Mouse (Mus musculus) stomach, embryonic 15.5 days (tissue): ENCODE results near the gene Capzb. TPM values are rescaled to one million over a fixed set of nuclear protein-coding genes. Genes with fewer than 3 reads are reported as not detected.

Experiments used
- ATAC-seq: fragments of 200-750 bp; cut with Nextera tagmentation; 2 replicates; pipeline ENCODE4 v1.8.0; 2017; ENCODE audit warnings: low read depth, moderate number of reproducible peaks, moderate TSS enrichment; ENCODE audit not compliant: insufficient read depth, low FRiP score
- H3K27ac ChIP-seq: fragments of 300-500 bp; sonication (generic); 2 replicates; pipeline ENCODE4 v1.5.1; 2015; ENCODE audit warnings: mild to moderate bottlenecking, inconsistent platforms
- H3K27me3 ChIP-seq: fragments of 300-500 bp; sonication (generic); replicated peaks from 2 replicates; pipeline ENCODE4 v1.6.1; 2015; ENCODE audit warnings: inconsistent platforms
- H3K36me3 ChIP-seq: fragments of 300-500 bp; sonication (generic); 2 replicates; pipeline ENCODE4 v1.6.1; 2015; ENCODE audit warnings: inconsistent platforms
- H3K4me1 ChIP-seq: fragments of 300-500 bp; sonication (generic); 2 replicates; pipeline ENCODE4 v1.6.1; 2015; ENCODE audit warnings: inconsistent platforms
- H3K4me2 ChIP-seq: fragments of 300-500 bp; sonication (generic); 2 replicates; pipeline ENCODE4 v1.6.1; 2015; ENCODE audit warnings: mild to moderate bottlenecking, inconsistent platforms
- H3K4me3 ChIP-seq: fragments of 300-500 bp; sonication (generic); replicated peaks from 2 replicates; pipeline ENCODE4 v1.5.1; 2015; ENCODE audit warnings: inconsistent platforms
- H3K9ac ChIP-seq: fragments of 300-500 bp; sonication (generic); 2 replicates; pipeline ENCODE4 v1.6.1; 2015; ENCODE audit warnings: inconsistent platforms
- H3K9me3 ChIP-seq: fragments of 300-500 bp; sonication (generic); 2 replicates; pipeline ENCODE4 v1.6.1; 2016; ENCODE audit warnings: inconsistent platforms
- WGBS: fragments of 180-500 bp; shearing (Covaris S2); methylation state at CpG from one replicate; pipeline ENCODE4 v1.1.7; 2015; 5-methylcytosine and 5-hydroxymethylcytosine counted together
- polyA plus RNA-seq: library from polyadenylated mRNA; unstranded; fragments of >200 nt; fragmentation: Nextera tagmentation; extraction: Ambion mirVana; gene quantifications from 2 replicates; pipeline ENCODE4 v1.2.1, GENCODE M21; 2015

The Capzb gene
- 375 and 416 TPM in 2 replicates for polyA plus RNA-seq

DNA sequence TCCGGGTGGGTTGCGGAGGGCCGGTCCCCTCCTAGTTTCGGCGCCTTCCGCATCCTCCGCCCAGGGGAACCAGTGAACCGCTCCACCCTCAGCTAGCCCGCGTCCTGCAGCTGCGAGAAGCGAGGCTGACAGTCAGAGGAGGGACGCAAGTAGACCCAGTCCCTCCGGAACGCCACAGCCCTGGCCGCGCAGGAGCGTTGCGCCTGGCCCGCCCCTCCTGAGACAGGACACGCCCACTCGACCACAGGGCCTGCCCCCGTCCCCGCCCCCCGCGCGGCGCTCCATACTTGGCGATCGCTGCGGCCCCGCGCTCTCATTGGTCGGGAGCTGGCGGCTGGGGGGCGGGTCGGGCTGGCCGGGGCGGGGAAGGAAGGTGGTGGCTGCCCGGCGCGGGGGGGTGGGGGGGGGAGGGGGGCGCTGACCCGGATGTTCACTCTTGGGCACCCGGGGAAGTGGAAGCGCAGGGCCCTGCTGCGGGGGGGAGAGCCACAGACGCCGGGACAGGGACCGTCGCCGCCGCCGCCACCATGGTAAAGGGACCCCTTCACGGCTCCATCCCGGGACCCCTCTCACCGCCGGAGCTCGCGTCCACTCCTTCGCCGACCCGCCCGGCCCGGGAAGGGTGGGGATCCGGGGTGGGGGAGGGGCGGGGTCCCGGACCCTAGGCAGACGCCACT lies at the start of gene Capzb:
Gene Capzb, plus strand, starts transcription at position 401 of the 677 bp plus-strand sequence.
- WGBS = under 1% methylated on average over 51 of the region's 69 CpGs
- H3K27ac ChIP-seq = peak within 1 kb of the TSS; percentile 96
- H3K9ac ChIP-seq = peak within 1 kb of the TSS; percentile 94
- peak within 1 kb of the TSS; percentile 78 for H3K4me2 ChIP-seq
- H3K4me1 ChIP-seq = peaks cover 50% of the 10 kb centered on the region
- peak within 1 kb of the TSS; percentile 96 for H3K4me3 ChIP-seq
- peak; percentile 98 for ATAC-seq
- no peaks in the 10 kb centered on the region for H3K36me3 ChIP-seq
- H3K27me3 ChIP-seq = no peaks in the 10 kb centered on the region
- no peaks in the 10 kb centered on the region for H3K9me3 ChIP-seq

- Histone ChIP-seq H3K27me3 (no peaks in the 10 kb centered on the region), H3K27ac (no peak overlapping the region), H3K4me1 (no peaks in the 10 kb centered on the region), H3K9ac (no peak overlapping the region), H3K9me3 (0 out of 2 replicates have a peak, but pooled peaks cover 1% of the 10 kb centered on the region), H3K4me2 (peak overlapping the region; percentile 11; the same call in 1 of the 2 replicates), H3K36me3 (no peaks in the 10 kb centered on the region), H3K4me3 (no peak overlapping the region)
- ATAC-seq = no peak
- WGBS = 43% methylated on average over 9 of the region's 9 CpGs
These were observed 49.7 kb upstream of the Capzb start for GRCm38 (mm10) chr4:139142985-139143384.

- Histone ChIP-seq H3K4me3 (no peak overlapping the region), H3K27ac (no peak overlapping the region), H3K9me3 (0 out of 2 replicates have a peak, but pooled peaks cover 5% of the 10 kb centered on the region), H3K9ac (no peak overlapping the region), H3K4me2 (no peak overlapping the region), H3K27me3 (no peaks in the 10 kb centered on the region), H3K36me3 (no peaks in the 10 kb centered on the region), H3K4me1 (no peaks in the 10 kb centered on the region)
- 94% methylated on average over 4 of the region's 4 CpGs for WGBS
- no peak for ATAC-seq
These were observed 48.1 kb upstream of the Capzb start for GRCm38 (mm10) chr4:139144577-139144976.

DNA sequence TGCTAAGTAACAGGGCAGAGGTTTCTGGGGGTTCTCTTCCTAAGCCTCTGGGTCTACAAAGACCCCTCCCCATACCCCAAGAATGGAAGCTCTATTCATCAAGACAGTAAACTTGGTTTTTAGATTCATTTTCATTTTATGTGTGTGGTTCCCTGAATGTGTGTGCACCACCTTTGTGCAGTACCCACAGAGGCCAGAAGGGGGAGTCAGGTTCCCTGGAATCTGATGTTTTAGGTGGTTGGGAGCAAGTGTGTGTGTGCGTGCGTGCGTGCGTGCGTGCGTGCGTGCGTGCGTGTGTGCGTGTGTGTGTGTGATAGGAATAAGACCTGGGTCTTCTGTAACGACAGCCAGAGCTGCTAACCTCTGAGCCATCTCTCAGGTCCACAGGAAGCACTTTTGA lies 47.5 kb upstream of the Capzb start:
- Histone ChIP-seq H3K9me3 (0 out of 2 replicates have a peak, but pooled peaks cover 5% of the 10 kb centered on the region), H3K9ac (no peak overlapping the region), H3K27me3 (no peaks in the 10 kb centered on the region), H3K4me2 (no peak overlapping the region), H3K4me3 (no peak overlapping the region), H3K4me1 (no peaks in the 10 kb centered on the region), H3K36me3 (no peaks in the 10 kb centered on the region), H3K27ac (no peak overlapping the region)
- 93% methylated on average over 11 of the region's 11 CpGs for WGBS
- ATAC-seq = no peak

- Histone ChIP-seq H3K27ac (no peak overlapping the region), H3K9ac (no peak overlapping the region), H3K27me3 (no peaks in the 10 kb centered on the region), H3K4me3 (no peak overlapping the region), H3K4me2 (no peak overlapping the region), H3K9me3 (0 out of 2 replicates have a peak, but pooled peaks cover 5% of the 10 kb centered on the region), H3K4me1 (no peaks in the 10 kb centered on the region), H3K36me3 (no peaks in the 10 kb centered on the region)
- no peak for ATAC-seq
- 74% methylated on average over 5 of the region's 5 CpGs for WGBS
These were observed 45.9 kb upstream of the Capzb start for GRCm38 (mm10) chr4:139146760-139147159.

- H3K36me3 ChIP-seq = no peaks in the 10 kb centered on the region
- no peak overlapping the region for H3K4me3 ChIP-seq
- no peak overlapping the region for H3K4me2 ChIP-seq
- 0 out of 2 replicates have a peak, but pooled peaks cover 5% of the 10 kb centered on the region for H3K9me3 ChIP-seq
- H3K9ac ChIP-seq = no peak overlapping the region
- no peak for ATAC-seq
- 70% methylated on average over 6 of the region's 6 CpGs for WGBS
- H3K27ac ChIP-seq = no peak overlapping the region
- no peaks in the 10 kb centered on the region for H3K4me1 ChIP-seq
- H3K27me3 ChIP-seq = no peaks in the 10 kb centered on the region
These were observed 41.3 kb upstream of the Capzb start for GRCm38 (mm10) chr4:139151370-139151769.

DNA sequence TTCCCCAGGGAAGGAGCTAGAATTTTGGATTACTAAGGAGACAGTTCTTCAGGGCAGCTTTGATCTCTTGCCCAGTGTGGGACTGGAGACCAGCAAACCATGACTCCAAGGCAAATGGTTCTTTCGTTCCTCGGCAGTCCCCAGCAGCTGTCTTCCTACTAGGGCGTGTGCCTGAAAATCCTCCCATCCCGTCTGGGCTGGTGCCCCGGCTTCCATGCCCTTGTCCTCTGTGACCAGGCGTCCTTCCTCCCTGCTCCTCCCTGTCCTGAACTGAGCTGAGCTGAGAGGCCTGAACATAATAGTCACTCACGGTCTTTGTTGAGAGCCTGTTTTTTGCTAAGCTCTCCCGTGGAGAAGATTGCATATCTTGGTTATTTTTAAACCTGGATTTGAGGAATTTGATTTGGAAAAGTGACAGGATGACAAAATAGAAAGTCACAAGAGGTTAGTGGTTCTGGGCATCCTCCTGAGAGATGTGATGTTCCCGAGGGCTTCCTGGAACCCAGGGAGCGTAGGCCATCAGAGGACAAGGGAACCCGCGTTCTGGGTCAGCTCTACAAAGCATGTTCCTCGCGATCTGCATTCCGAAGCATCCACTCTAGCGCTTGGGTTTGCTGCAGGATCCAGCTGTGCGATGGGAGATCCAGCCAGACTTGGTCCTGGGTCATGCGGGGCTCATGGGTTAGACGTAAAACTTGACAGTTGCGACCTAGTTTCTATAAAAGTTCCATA lies 38.0 kb upstream of the Capzb start:
- no peak overlapping the region for H3K27ac ChIP-seq
- H3K4me2 ChIP-seq = no peak overlapping the region
- H3K36me3 ChIP-seq = no peaks in the 10 kb centered on the region
- no peak overlapping the region for H3K9ac ChIP-seq
- no peaks in the 10 kb centered on the region for H3K9me3 ChIP-seq
- no peak overlapping the region for H3K4me3 ChIP-seq
- no peaks in the 10 kb centered on the region for H3K4me1 ChIP-seq
- H3K27me3 ChIP-seq = no peaks in the 10 kb centered on the region
- no peak for ATAC-seq
- WGBS = 71% methylated on average over 20 of the region's 20 CpGs

DNA sequence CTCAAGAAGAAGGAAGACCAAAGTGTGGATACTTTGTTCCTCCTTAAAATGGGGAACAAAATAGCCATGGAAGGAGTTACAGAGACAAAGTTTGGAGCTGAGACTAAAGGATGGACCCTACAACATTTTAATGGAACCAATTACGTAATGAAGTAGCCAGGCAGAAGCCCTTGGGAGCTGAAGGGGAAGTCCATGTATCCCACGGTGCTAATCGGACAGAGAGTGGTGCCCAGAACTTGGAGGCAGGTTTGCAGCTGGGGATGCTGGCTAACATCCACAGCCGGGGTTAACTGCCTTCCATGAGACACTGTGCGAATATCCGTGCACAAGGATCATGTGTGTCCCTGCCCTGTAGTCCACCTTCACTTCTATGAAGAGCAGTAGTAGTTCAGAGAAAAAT lies 36.2 kb upstream of the Capzb start:
- no peak for ATAC-seq
- H3K4me2 ChIP-seq = no peak overlapping the region
- no peak overlapping the region for H3K4me3 ChIP-seq
- H3K9ac ChIP-seq = no peak overlapping the region
- H3K36me3 ChIP-seq = no peaks in the 10 kb centered on the region
- no peaks in the 10 kb centered on the region for H3K4me1 ChIP-seq
- H3K27ac ChIP-seq = no peak overlapping the region
- no peaks in the 10 kb centered on the region for H3K9me3 ChIP-seq
- H3K27me3 ChIP-seq = no peaks in the 10 kb centered on the region
- 82% methylated on average over 6 of the region's 6 CpGs for WGBS

GRCm38 (mm10) chr4:139158350-139158749 lies 34.3 kb upstream of the Capzb start:
- H3K27ac ChIP-seq = 0 out of 2 replicates have a peak overlapping the region, but pooled peaks have one; percentile 11
- no peaks in the 10 kb centered on the region for H3K9me3 ChIP-seq
- H3K36me3 ChIP-seq = no peaks in the 10 kb centered on the region
- H3K4me3 ChIP-seq = no peak overlapping the region
- no peaks in the 10 kb centered on the region for H3K27me3 ChIP-seq
- WGBS = 39% methylated on average over 14 of the region's 14 CpGs
- H3K4me1 ChIP-seq = no peaks in the 10 kb centered on the region
- ATAC-seq = no peak
- H3K9ac ChIP-seq = no peak overlapping the region
- H3K4me2 ChIP-seq = peak overlapping the region; percentile 29

DNA sequence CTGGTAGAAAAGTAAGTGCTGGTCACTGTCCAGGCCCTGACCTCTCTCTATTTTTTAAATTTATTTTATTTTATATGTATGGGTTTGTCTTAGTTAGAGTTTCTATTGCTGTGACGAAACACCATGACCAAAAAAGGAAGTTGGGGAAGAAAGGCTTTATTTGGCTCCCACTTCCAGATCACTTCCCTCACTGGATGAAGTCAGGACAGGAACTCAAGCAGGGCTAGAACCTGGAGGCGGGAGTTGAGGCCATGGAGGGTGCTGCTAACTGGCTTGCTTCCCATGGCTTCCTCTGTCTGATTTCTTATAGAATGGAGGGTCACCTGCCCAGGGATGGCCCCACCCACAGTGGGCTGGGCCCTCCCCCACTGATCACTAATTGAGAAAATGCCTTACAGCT lies 31.6 kb upstream of the Capzb start:
- 68% methylated on average over 2 of the region's 2 CpGs for WGBS
- Histone ChIP-seq H3K4me1 (no peaks in the 10 kb centered on the region), H3K27ac (no peak overlapping the region), H3K9me3 (no peaks in the 10 kb centered on the region), H3K9ac (no peak overlapping the region), H3K36me3 (no peaks in the 10 kb centered on the region), H3K4me3 (no peak overlapping the region), H3K27me3 (no peaks in the 10 kb centered on the region), H3K4me2 (no peak overlapping the region)
- no peak for ATAC-seq

GRCm38 (mm10) chr4:139164082-139164481 lies 28.6 kb upstream of the Capzb start:
- Histone ChIP-seq H3K27ac (no peak overlapping the region), H3K4me2 (no peak overlapping the region), H3K4me3 (no peak overlapping the region), H3K36me3 (no peaks in the 10 kb centered on the region), H3K4me1 (no peaks in the 10 kb centered on the region), H3K9ac (no peak overlapping the region), H3K9me3 (no peaks in the 10 kb centered on the region), H3K27me3 (no peaks in the 10 kb centered on the region)
- WGBS = 82% methylated on average over 6 of the region's 6 CpGs
- ATAC-seq = no peak

DNA sequence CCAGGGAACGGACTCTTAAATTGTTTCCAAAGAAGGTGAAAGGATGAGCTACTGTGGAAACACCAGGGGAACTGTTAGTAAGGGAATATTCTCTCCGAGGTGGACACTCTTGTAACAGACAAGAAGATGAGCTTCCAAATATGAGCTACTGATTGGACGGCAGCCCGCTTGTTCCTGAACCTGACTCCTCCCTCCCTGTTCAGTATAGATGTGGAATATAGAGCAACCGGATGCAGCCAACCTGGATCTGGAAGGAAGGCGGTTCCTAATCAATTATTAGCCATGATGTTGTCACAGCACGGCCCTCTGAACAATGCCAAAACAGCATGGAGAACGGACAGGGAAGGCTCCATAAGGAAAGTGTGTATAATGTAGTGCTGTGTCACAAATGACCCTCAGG lies 27.4 kb upstream of the Capzb start:
- no peak overlapping the region for H3K9ac ChIP-seq
- H3K36me3 ChIP-seq = no peaks in the 10 kb centered on the region
- WGBS = 76% methylated on average over 8 of the region's 8 CpGs
- no peak for ATAC-seq
- no peak overlapping the region for H3K27ac ChIP-seq
- no peaks in the 10 kb centered on the region for H3K27me3 ChIP-seq
- no peak overlapping the region for H3K4me3 ChIP-seq
- no peaks in the 10 kb centered on the region for H3K4me1 ChIP-seq
- no peak overlapping the region for H3K4me2 ChIP-seq
- H3K9me3 ChIP-seq = no peaks in the 10 kb centered on the region
